Mouse (Mus musculus) myocyte (in vitro differentiated cells): ENCODE data around the gene Mink1. TPM values are rescaled to one million over a fixed set of nuclear protein-coding genes. Genes with fewer than 3 reads are reported as not detected.

Source experiments
- H3K27me3 ChIP-seq: one replicate; pipeline ENCODE4 v1.6.1; 2011; ENCODE audit not compliant: control insufficient read depth, insufficient read depth, insufficient read length
- H3K36me3 ChIP-seq: one replicate; pipeline ENCODE4 v1.6.1; 2011; ENCODE audit not compliant: control insufficient read depth, insufficient read depth
- H3K4me2 ChIP-seq: one replicate; pipeline ENCODE4 v1.6.1; 2011; ENCODE audit warnings: low read depth, control low read depth
- H3K4me3 ChIP-seq: one replicate; pipeline ENCODE4 v1.5.1; 2011; ENCODE audit warnings: mild to moderate bottlenecking, control low read depth, moderate library complexity
- H3K79me2 ChIP-seq: one replicate; pipeline ENCODE4 v1.6.1; 2011; ENCODE audit not compliant: control insufficient read depth, insufficient read depth
- H3ac ChIP-seq: one replicate; pipeline ENCODE4 v1.6.1; 2011; ENCODE audit not compliant: control insufficient read depth, insufficient read length
- CEBPB ChIP-seq: IDR thresholded peaks from 2 replicates; pipeline ENCODE4 v1.6.1; 2011; ENCODE audit warnings: mild to moderate bottlenecking, moderate library complexity; ENCODE audit not compliant: poor library complexity, insufficient read depth, severe bottlenecking
- E2F4 ChIP-seq: IDR thresholded peaks from one replicate; pipeline ENCODE4 v1.6.1; 2011; ENCODE audit warnings: mild to moderate bottlenecking, control low read depth, moderate library complexity; ENCODE audit not compliant: insufficient read depth
- MAX ChIP-seq: IDR thresholded peaks from one replicate; pipeline ENCODE4 v1.6.1; 2011; ENCODE audit warnings: low read depth, mild to moderate bottlenecking, control low read depth
- MYOD1 ChIP-seq, 3 experiments: IDR thresholded peaks; one replicate each; pipeline ENCODE4 v1.6.1; 2011; ENCODE audit warnings: control low read depth in 2 of 3, low read depth in 2 of 3, mild to moderate bottlenecking in 2 of 3, moderate library complexity in 1 of 3; ENCODE audit not compliant: insufficient read length in 2 of 3, control insufficient read depth in 1 of 3
- MYOG ChIP-seq, 3 experiments: IDR thresholded peaks; one replicate each; pipeline ENCODE4 v1.6.1; 2011; ENCODE audit warnings: control low read depth in 2 of 3, low read depth in 2 of 3, mild to moderate bottlenecking in 2 of 3; ENCODE audit not compliant: insufficient read length in 2 of 3, control insufficient read depth in 1 of 3, insufficient read depth in 1 of 3
- POLR2A ChIP-seq: IDR thresholded peaks from one replicate; pipeline ENCODE4 v1.6.1; 2011; ENCODE audit warnings: low read depth, mild to moderate bottlenecking, control low read depth, moderate library complexity; ENCODE audit not compliant: insufficient read length
- POLR2AphosphoS2 ChIP-seq: IDR thresholded peaks from one replicate; pipeline ENCODE4 v1.6.1; 2011; ENCODE audit warnings: low read depth, control low read depth; ENCODE audit not compliant: insufficient read length
- REST ChIP-seq: IDR thresholded peaks from one replicate; pipeline ENCODE4 v1.6.1; 2011; ENCODE audit warnings: mild to moderate bottlenecking, control low read depth, moderate library complexity; ENCODE audit not compliant: insufficient read depth, insufficient read length
- SRF ChIP-seq: IDR thresholded peaks from one replicate; pipeline ENCODE4 v1.6.1; 2011; ENCODE audit warnings: low read depth; ENCODE audit not compliant: control insufficient read depth, insufficient read length
- TCF12 ChIP-seq: IDR thresholded peaks from one replicate; pipeline ENCODE4 v1.6.1; 2011; ENCODE audit warnings: mild to moderate bottlenecking, control low read depth; ENCODE audit not compliant: poor library complexity, insufficient read depth, severe bottlenecking
- TCF3 ChIP-seq: IDR thresholded peaks from one replicate; pipeline ENCODE4 v1.6.1; 2011; ENCODE audit warnings: low read depth, control low read depth; ENCODE audit not compliant: insufficient read length
- USF1 ChIP-seq: IDR thresholded peaks from one replicate; pipeline ENCODE4 v1.6.1; 2011; ENCODE audit warnings: low read depth, mild to moderate bottlenecking, control low read depth, moderate library complexity
- polyA plus RNA-seq: library from polyadenylated mRNA; unstranded; fragments of >200 nt; fragmentation: generic; extraction: Trizol; gene quantifications from one replicate; pipeline ENCODE4 v1.2.1, GENCODE M21; 2012; ENCODE audit warnings: missing spikeins

Mink1 gene
- polyA plus RNA-seq, 1 experiment: 34.4 TPM

DNA sequence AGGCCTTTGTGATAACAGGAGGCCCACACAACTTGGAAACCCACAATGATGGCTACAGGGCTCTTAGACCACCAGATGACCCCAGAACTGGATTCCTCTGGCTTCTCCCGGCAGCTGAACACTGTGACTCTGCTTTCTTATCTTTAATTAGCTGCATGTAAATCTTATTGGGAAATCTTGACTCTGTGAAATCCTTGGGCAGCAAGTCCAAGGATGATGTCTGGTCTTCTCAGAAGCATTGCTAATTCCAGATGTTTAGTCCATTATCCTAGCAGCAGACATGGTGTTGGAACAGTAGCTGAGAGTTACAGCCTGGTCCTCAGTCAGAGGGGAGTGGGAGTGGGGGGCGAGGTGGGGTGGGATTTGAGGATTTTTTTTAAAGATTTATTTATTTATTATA is 65.8 kb downstream of the Mink1 start:
- Histone ChIP-seq H3K79me2 (no peaks in the 10 kb centered on the region), H3K27me3 (no peaks in the 10 kb centered on the region), H3K36me3 (no peaks in the 10 kb centered on the region), H3ac (no peak overlapping the region), H3K4me3 (no peak overlapping the region), H3K4me2 (no peak overlapping the region)
- TF ChIP-seq POLR2A (no peak), MYOG (IDR thresholded peaks at IDR 0.05; ENCODE audit: control insufficient read depth in 1 of 3, insufficient read depth in 1 of 3, insufficient read length in 2 of 3, low read depth in 2 of 3) (no peak), MAX (no peak), TCF12 (no peak), E2F4 (no peak), REST (no peak), USF1 (no peak)

- no peaks in the 10 kb centered on the region for H3K36me3 ChIP-seq
- no peak overlapping the region for H3ac ChIP-seq
- no peaks in the 10 kb centered on the region for H3K27me3 ChIP-seq
- H3K4me3 ChIP-seq: no peak overlapping the region
- no peak for TF ChIP-seq MAX
- no peak for TF ChIP-seq REST
- TF ChIP-seq POLR2A: no peak
- TF ChIP-seq SRF: no peak
- H3K79me2 ChIP-seq: no peaks in the 10 kb centered on the region
- H3K4me2 ChIP-seq: no peak overlapping the region
Observed at GRCm38 (mm10) chr11:70629557-70629956, 66.9 kb downstream of the Mink1 start.

DNA sequence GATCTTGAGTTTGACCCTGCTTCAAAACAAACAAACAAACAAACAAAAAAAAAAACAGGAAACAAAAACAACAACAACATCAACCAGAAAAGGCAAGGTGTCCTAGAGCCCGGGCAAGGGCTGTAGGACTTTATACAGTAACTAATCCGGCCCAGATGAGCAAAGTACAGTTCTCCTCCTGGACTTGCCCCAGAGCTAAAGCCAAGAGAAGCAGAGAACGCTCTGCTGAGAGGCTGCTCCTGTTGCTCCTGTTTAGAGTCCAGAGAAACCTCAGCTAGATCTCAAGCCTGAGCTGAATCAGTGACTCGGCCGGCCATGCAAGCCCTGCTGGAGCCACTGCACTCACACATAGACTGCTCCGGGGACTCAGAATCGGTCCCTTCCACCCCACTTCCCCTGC is 67.4 kb downstream of the Mink1 start:
- H3K4me2 ChIP-seq: no peak overlapping the region
- no peak overlapping the region for H3K4me3 ChIP-seq
- TF ChIP-seq MAX: no peak
- TF ChIP-seq MYOD1 (IDR thresholded peaks at IDR 0.05; ENCODE audit: control insufficient read depth in 1 of 3, insufficient read length in 2 of 3, low read depth in 2 of 3): no peak
- TF ChIP-seq POLR2A: no peak
- no peak for TF ChIP-seq TCF12
- TF ChIP-seq USF1: no peak
- no peak for TF ChIP-seq REST
- TF ChIP-seq MYOG (IDR thresholded peaks at IDR 0.05; ENCODE audit: control insufficient read depth in 1 of 3, insufficient read depth in 1 of 3, insufficient read length in 2 of 3, low read depth in 2 of 3): no peak
- TF ChIP-seq POLR2AphosphoS2: no peak
- TF ChIP-seq CEBPB: no peak
- TF ChIP-seq TCF3: no peak
- no peak for TF ChIP-seq SRF
- no peak for TF ChIP-seq E2F4
- H3ac ChIP-seq: no peak overlapping the region
- no peaks in the 10 kb centered on the region for H3K27me3 ChIP-seq
- no peaks in the 10 kb centered on the region for H3K36me3 ChIP-seq
- H3K79me2 ChIP-seq: no peaks in the 10 kb centered on the region

- Histone ChIP-seq H3K79me2 (no peaks in the 10 kb centered on the region), H3K36me3 (no peaks in the 10 kb centered on the region), H3K4me2 (no peak overlapping the region), H3K4me3 (no peak overlapping the region), H3K27me3 (no peaks in the 10 kb centered on the region), H3ac (no peak overlapping the region)
- no peak for TF ChIP-seq POLR2AphosphoS2
- no peak for TF ChIP-seq REST
- TF ChIP-seq MYOD1 (IDR thresholded peaks at IDR 0.05; ENCODE audit: control insufficient read depth in 1 of 3, insufficient read length in 2 of 3, low read depth in 2 of 3): no peak
- no peak for TF ChIP-seq TCF12
- no peak for TF ChIP-seq CEBPB
- TF ChIP-seq MYOG (IDR thresholded peaks at IDR 0.05; ENCODE audit: control insufficient read depth in 1 of 3, insufficient read depth in 1 of 3, insufficient read length in 2 of 3, low read depth in 2 of 3): no peak
- no peak for TF ChIP-seq E2F4
- TF ChIP-seq USF1: no peak
- TF ChIP-seq MAX: no peak
- no peak for TF ChIP-seq SRF
- no peak for TF ChIP-seq TCF3
- TF ChIP-seq POLR2A: no peak
Observed at GRCm38 (mm10) chr11:70635601-70636000, 72.9 kb downstream of the Mink1 start.

DNA sequence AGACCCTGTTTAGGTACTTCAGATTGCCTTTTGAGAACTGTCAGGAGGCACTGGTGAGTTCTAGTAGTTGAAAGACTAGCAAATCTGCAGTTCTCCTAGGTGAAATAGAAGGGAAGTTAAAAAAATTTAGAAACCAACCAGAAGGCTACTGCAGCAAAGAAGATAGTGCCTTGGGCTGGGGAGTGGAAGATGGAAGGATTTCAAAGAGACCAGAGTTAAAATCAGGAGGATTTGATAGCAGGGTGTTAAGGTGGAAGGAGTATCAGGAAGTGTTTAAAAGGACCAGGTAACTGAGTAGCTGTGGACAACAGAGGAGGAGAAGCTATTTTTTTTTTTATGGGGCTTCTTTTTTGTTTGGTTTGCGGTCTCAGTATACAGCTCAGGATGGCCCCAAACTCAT is 75.1 kb downstream of the Mink1 start:
- Histone ChIP-seq H3ac (no peak overlapping the region), H3K36me3 (no peaks in the 10 kb centered on the region), H3K79me2 (no peaks in the 10 kb centered on the region), H3K27me3 (no peaks in the 10 kb centered on the region), H3K4me3 (no peak overlapping the region), H3K4me2 (no peak overlapping the region)
- TF ChIP-seq MYOD1 (IDR thresholded peaks at IDR 0.05; ENCODE audit: control insufficient read depth in 1 of 3, insufficient read length in 2 of 3, low read depth in 2 of 3): no peak
- no peak for TF ChIP-seq TCF3
- no peak for TF ChIP-seq USF1
- TF ChIP-seq CEBPB: no peak
- TF ChIP-seq TCF12: no peak
- no peak for TF ChIP-seq MAX
- no peak for TF ChIP-seq MYOG (IDR thresholded peaks at IDR 0.05; ENCODE audit: control insufficient read depth in 1 of 3, insufficient read depth in 1 of 3, insufficient read length in 2 of 3, low read depth in 2 of 3)
- no peak for TF ChIP-seq POLR2A
- TF ChIP-seq SRF: no peak
- no peak for TF ChIP-seq POLR2AphosphoS2
- TF ChIP-seq REST: no peak
- TF ChIP-seq E2F4: no peak
